Mouse (Mus musculus) embryonic fibroblast, embryonic 13.5 days (primary cell): ENCODE measurements at regions not wholly inside any gene's neighbourhood (a gene's known extent, or its start where the extent isn't known, plus 50 kb on each side); places are given as distances from the start of the nearest gene placed in this dataset.
"Not testable (repeated sequence)": the region's sequence is repeated elsewhere in the genome, so short reads cannot be mapped to it uniquely, and the experiment has no call there.

Experiments used
- H3K27ac ChIP-seq: 2 replicates; pipeline ENCODE4 v1.5.1; 2012; ENCODE audit warnings: low read length, control low read depth, inconsistent platforms; ENCODE audit not compliant: insufficient read depth
- H3K4me1 ChIP-seq: 2 replicates; pipeline ENCODE4 v1.6.1; 2011; ENCODE audit warnings: low read length; ENCODE audit not compliant: control insufficient read depth, insufficient read depth
- H3K4me3 ChIP-seq: 2 replicates; pipeline ENCODE4 v1.5.1; 2011; ENCODE audit warnings: mild to moderate bottlenecking, control low read depth, low read length; ENCODE audit not compliant: insufficient read depth
- CTCF ChIP-seq: IDR thresholded peaks from 2 replicates; pipeline ENCODE4 v1.5.1; 2011; ENCODE audit warnings: mild to moderate bottlenecking, control low read depth, low read length, moderate library complexity, borderline replicate concordance; ENCODE audit not compliant: insufficient read depth
- POLR2A ChIP-seq: IDR thresholded peaks from 2 replicates; pipeline ENCODE4 v1.6.1; 2011; ENCODE audit warnings: low read depth, mild to moderate bottlenecking, control low read depth, low read length, moderate library complexity

DNA sequence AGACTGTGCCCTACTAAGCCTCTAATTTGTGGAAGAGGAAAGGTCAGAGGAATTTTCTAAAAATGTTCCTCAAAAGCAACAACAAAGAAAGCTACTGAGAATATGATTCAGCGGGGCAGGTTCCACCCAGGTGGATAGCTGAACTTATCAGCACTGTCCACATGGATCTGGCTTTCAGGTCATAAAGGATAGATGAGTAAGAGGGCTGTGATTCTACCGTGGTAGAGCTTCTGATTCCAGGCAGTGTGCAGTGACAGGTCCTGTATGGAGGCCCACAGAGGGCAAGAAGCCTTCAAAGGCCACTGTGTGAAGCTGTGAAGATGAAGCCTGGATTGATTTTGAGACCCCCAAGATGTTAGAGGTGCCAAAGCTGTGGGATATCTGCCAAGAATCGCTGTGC lies 51.8 kb downstream of the Teddm3 start:
- not testable (repeated sequence) for H3K4me1 ChIP-seq, H3K27ac ChIP-seq, H3K4me3 ChIP-seq

DNA sequence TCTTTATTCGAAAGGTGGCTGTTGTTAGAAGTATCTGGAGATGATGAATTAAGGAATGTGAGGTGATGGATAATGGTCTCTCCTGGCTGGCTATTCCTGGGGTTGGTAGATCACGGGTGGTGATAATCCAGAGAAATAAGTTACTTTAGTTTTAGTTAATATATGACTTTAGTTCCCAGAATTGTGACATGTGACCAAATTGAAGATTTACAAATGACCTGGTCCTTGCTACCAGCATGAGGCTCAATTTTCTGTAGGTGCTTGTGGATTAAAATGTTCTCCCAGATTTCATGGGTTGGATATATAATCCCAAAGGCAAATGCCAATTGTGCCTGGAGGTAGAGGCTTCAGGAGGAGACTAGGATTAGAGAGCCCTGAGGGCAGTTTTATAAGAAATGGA lies 53.7 kb downstream of the Teddm3 start:
- H3K4me1 ChIP-seq, H3K4me3 ChIP-seq, H3K27ac ChIP-seq: not testable (repeated sequence)

DNA sequence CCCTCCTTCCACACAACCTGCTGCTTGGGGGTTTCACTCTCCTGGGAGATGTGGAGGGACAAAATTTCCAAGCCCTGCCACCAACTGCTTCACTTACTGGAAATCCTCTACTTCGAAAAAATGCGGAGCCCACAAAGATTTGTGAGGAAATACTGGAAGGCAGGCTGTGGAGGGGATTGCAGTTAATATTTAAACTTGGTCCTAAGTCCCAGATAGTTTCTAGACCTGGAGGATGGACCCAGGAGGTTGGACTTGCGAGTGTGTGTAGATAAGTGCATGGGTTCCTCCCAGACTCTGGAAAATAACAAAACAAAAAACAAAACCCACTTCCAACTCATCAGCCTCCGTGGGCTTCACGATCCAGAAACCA lies 79.0 kb downstream of the Teddm3 start:
- Histone ChIP-seq H3K4me3 (no peak overlapping the region), H3K4me1 (no peaks in the 10 kb centered on the region), H3K27ac (no peak overlapping the region)
- TF ChIP-seq POLR2A (no peak), CTCF (no peak)

DNA sequence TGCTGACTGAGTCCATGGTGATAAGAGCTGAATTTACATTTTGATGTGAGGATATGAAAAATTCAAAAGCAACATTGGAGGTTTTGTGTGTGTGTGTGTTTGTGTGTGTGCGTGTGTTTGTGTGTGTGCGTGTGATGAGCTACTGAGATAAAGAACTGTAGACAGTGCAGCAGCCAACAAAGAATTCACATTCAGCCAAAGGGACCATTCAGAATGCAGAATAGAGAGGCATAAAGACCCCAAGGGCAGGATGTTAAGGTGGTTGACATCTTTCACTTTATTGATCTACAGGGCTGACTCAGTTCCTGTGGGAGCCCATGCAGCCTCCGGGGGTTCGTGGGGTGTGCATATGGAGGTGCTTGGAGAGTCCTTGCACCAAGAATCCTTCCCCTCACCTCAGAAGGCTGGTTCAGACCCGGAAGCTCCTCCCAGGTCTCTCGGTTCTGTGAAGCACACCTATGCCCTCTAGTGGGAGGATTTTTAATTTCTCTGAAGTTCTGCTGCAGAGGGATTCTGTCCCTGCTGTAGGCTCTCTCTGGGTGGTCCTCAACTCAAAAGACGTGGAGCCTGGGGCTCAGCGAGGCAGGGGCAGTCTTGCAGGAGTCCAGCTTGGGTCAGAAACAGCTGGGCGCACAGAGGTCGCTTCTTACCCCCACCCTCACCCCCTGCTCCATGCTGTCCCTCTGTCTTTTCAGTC lies 79.6 kb downstream of the Teddm3 start:
- not testable (repeated sequence) for H3K27ac ChIP-seq, H3K4me3 ChIP-seq

DNA sequence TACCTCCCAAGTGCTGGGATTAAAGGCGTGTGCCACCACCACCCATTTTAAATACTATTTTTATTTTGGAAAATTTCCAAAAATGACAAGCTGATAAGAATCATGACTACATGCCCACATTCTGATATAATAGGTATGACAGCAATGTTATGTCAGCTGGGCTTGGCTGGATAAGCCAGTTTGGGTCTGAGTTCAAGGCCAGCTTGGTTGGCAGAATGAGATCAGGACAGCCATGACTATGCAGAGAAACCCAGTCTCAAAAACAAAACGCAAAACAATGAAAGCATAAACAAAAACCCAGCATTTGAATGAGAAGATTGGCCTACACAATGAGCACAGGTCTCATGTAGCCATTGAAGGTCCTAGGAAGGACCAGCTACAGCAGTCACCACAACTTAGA lies 93.6 kb downstream of the Teddm3 start:
- no peak overlapping the region for H3K4me3 ChIP-seq
- H3K4me1 ChIP-seq: no peaks in the 10 kb centered on the region
- TF ChIP-seq POLR2A (no peak), CTCF (no peak)
- no peak overlapping the region for H3K27ac ChIP-seq

More for the DNA sequence above, 79.6 kb downstream of the Teddm3 start:
- H3K4me1 ChIP-seq: not testable (repeated sequence)

DNA sequence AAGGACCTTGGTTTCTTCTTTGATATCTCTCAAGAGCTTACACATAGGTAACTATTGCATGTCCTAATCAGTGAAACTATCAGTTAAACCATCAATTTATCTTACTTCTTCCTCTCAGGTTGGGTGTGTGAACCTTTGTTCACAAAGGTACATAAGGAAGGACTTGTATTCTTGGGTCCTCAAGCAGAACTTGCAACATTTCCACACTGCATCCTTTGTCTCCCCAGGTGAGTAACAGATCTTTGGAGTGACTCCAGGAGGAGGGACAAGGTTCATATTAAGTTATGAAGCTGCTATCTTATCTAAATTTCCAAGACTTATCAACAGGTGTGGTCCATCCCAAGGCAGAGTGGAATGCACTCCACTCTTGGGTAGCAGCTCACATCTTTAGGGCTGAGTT lies 99.0 kb downstream of the Teddm3 start:
- no peak for TF ChIP-seq CTCF
- no peak for TF ChIP-seq POLR2A
- Histone ChIP-seq H3K4me1 (no peaks in the 10 kb centered on the region), H3K4me3 (no peak overlapping the region), H3K27ac (no peak overlapping the region)

DNA sequence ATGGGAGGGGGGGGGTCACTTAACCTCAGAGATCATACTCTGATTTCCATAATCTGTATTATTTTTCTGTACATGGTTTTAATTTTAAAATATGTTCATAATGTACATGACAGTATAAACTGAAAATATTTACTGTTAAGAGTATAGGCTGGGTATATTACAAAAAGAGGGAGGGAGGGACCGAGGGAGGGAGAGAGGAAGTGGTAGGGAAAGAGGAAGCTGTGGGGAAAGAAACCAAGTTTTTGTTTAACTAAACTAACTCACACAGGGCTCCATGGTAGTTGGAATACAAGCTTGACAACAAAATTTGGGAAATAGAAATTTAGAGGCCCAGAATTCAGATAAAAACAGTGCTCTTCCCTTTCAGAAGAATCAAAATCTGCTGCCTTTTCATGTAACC lies 131.7 kb downstream of the Teddm3 start:
- H3K27ac ChIP-seq, H3K4me3 ChIP-seq, H3K4me1 ChIP-seq: not testable (repeated sequence)

DNA sequence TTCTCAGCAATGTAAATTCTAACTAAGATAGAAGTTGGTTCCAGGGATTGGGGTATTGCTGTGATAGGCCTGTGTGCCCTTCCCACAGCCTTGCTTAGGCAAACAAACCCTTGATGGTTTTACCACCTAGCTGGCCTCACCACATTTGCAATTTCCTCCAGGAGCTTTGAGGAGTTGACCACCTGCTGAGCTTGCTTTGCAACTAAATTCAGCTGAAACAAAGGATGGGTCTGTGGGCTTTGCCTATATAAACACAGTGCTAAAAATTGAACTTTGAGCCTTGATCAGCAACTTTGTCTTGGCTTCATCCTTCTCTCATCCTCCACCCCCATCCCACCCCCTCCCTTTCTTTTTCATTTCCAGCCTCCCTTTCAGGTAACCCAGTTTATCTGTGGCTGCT lies 148.9 kb downstream of the Teddm3 start:
- TF ChIP-seq POLR2A (no peak), CTCF (no peak)
- H3K27ac ChIP-seq: no peak overlapping the region
- H3K4me1 ChIP-seq: no peaks in the 10 kb centered on the region
- H3K4me3 ChIP-seq: no peak overlapping the region

DNA sequence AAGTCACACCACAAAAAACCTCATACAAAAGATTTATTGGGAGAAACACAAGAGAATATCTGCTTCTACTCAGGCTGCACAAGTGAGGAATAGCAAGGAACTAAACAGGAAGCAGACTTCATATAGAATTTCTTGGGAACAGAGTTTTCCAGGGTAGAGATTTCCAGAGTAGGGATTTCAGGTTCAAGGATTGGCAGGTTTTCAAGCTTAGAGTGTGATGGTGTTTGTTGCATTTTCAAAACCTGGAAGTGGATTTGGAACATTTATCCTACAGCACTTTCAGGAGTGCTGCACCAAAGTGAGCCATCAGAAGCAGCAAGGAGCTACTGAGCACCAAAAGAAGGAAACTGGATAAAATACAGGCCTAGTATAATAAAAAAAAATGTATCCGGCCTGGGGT lies 152.7 kb downstream of the Teddm3 start:
- no peak overlapping the region for H3K4me3 ChIP-seq
- no peaks in the 10 kb centered on the region for H3K4me1 ChIP-seq
- no peak overlapping the region for H3K27ac ChIP-seq
- TF ChIP-seq POLR2A: no peak
- TF ChIP-seq CTCF: no peak

DNA sequence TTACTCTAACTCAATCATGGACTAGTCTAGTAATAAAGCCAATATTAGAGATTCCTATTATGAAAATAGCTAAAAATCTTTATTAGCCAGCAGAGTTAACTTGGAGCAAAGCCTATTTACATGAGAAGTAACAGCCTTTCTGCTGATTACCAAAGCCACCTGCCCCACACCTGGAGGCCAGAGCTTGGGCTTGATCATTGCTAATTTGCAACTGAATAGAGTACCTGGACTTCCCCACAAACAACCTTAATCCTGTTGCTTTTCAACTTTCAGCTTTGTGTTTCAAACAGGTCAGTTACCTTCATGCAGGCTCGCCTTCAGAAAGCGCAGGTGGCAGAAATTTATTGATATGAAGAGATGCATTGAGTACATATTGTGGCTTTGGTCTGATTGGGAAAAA lies 163.3 kb downstream of the Teddm3 start:
- TF ChIP-seq POLR2A: no peak
- no peak for TF ChIP-seq CTCF
- Histone ChIP-seq H3K4me3 (no peak overlapping the region), H3K27ac (no peak overlapping the region), H3K4me1 (no peaks in the 10 kb centered on the region)

DNA sequence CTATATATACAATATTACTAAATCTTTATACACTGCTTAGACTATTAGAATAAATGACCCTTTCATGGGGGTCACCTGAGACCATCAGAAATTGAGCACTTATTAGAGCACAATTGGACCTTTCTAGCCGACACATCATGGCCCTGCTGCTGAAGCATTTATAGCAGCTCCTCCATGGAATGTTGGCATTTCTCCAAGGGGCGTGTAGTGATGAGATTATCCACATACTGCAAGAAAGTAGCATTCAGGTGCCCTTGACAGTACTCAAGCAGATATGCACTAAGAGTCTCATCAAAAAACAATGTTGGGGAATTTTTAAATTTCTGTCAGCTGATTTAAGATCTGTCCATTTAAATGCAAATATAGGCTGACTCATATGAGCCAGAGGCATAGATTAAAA lies 178.4 kb downstream of the Teddm3 start:
- TF ChIP-seq POLR2A: no peak
- TF ChIP-seq CTCF: no peak
- H3K4me3 ChIP-seq: no peak overlapping the region

DNA sequence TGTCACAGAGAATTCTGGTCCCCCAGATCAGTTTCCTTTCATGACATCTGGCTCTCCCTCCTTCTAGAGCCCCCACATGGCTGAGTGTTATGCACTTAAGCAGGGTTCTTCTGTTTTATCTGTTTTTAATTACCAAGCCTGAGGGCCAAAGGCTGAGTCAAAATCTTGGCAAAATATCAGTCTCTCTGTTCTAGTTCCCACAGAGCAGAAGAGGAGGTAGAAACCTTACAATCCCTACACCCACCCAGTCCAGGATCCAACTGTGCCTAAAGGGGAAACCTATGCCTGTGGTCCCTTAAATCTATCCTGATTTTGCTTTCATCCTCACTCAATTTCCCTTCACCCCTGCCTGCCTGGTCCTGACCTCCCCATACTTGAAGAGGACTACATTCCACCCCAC lies 181.4 kb downstream of the Teddm3 start:
- H3K4me3 ChIP-seq: no peak overlapping the region
- no peak overlapping the region for H3K27ac ChIP-seq
- TF ChIP-seq POLR2A: no peak
- TF ChIP-seq CTCF: no peak
- H3K4me1 ChIP-seq: peaks cover 5% of the 10 kb centered on the region

More for the DNA sequence above, 178.4 kb downstream of the Teddm3 start:
- Histone ChIP-seq H3K4me1 (peaks cover 5% of the 10 kb centered on the region), H3K27ac (no peak overlapping the region)
